Mouse (Mus musculus): ENCODE data around the gene Inf2.

Gene Inf2

DNA sequence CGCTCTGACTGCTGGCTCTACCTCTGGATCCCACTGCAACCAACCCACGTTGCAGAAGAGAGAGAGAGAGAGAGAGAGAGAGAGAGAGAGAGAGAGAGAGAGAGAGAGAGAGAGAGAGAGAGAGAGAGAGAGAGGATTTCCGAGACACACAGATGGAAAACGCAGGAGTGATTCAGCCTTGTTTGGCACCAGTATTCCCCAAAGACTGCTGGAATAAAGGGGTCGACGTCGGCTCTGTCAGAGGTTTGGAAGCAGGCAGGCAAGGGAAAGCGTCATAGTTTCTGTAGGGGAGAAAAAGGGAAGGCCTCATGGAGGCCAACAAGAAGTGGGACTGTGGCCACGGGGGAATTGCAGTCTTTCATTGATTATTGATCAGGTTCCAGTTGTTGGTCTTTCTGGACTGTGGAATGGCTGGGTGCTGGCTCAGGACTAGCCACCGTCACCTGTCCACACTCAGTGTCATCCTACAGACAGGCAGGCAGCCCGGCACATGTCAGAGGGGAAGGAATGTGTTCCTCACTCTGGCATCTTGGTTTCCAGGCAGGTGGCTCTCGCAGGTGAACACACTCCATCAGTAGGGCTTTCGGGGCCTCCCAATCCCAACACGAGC, 8.4 kb downstream of the Inf2 start:
- no peak for DNase-seq

DNA sequence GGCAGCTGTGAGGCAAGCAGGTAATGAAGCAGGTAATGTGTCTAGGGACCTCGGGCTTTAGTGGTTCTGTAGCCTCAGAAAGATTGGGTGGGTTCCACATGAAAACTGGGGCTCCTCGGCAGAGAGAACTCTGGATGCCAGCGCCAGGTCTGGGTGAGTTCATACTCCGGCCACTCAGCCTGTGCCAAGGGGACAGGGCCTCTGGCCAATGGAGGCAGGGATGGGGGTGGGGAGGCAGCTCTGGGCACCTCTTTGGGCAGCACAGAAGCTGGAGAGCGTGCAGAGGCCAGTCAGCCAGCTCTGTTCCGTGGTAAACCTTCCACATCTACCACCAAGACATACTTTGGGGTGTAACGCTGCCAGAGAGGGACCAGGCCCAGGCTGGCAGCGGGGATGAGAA, 9.0 kb downstream of the Inf2 start:
- DNase-seq, result no peak

DNA sequence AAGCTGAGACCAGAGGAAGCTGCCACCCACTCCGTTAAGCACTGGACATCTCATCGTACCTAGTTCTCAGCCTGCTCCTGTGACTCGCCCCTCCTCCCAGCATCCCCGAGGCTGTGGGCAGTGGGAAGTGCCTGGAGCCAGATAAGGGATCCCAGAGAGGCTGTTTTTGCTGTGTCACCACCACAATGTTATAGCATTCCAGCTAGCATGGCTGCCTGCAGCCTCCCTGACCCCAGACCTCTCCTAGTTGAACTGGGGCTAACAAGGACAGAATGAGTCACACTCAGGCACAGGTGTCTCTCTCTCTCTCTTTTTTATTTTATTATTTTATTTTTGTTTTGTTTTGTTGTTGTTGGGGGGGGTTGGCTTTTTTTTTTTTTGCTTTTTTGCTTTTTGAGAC, 10.6 kb downstream of the Inf2 start:
- DNase-seq, result no peak

DNA sequence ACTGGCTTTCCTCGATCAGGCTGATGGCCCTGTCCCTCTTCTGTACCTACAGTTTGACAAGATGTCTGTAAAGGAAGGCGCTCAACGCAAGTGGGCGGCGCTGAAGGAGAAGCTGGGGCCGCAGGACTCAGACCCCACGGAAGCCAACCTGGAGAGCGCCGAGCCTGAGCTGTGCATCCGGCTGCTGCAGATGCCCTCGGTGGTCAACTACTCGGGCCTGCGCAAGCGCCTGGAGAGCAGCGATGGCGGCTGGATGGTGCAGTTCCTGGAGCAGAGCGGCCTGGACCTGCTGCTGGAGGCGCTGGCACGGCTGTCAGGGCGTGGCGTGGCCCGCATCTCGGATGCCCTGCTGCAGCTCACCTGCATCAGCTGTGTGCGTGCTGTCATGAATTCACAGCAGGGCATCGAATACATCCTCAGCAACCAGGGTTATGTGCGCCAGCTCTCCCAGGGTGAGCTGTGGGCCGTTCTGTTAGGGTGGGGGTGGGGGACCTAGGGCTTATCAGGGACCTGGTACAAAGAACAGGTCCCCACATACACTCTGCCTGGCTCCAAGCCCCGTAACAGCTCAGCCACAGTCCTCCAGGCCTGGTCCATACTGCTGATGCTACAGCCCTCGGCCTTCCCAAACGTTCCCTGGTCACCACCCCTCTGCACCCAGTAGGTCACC, 11.5 kb downstream of the Inf2 start:
- no peak for DNase-seq

DNA sequence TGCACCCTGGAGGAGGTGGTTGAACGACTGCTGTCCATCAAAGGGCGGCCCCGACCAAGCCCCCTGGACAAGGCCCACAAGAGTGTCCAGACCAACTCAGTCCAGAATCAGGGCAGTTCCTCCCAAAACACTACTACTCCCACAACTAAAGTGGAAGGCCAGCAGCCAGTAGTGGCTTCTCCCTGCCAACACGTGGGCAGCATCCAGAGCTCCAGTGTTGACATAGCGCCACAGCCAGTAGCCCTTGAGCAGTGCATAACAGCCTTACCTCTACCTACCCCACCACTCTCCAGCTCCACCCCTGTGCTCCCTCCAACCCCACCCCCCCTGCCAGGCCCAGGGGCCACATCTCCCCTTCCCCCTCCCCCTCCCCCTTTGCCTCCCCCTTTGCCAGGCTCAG, 15.4 kb downstream of the Inf2 start:
- DNase-seq, result no peak

DNA sequence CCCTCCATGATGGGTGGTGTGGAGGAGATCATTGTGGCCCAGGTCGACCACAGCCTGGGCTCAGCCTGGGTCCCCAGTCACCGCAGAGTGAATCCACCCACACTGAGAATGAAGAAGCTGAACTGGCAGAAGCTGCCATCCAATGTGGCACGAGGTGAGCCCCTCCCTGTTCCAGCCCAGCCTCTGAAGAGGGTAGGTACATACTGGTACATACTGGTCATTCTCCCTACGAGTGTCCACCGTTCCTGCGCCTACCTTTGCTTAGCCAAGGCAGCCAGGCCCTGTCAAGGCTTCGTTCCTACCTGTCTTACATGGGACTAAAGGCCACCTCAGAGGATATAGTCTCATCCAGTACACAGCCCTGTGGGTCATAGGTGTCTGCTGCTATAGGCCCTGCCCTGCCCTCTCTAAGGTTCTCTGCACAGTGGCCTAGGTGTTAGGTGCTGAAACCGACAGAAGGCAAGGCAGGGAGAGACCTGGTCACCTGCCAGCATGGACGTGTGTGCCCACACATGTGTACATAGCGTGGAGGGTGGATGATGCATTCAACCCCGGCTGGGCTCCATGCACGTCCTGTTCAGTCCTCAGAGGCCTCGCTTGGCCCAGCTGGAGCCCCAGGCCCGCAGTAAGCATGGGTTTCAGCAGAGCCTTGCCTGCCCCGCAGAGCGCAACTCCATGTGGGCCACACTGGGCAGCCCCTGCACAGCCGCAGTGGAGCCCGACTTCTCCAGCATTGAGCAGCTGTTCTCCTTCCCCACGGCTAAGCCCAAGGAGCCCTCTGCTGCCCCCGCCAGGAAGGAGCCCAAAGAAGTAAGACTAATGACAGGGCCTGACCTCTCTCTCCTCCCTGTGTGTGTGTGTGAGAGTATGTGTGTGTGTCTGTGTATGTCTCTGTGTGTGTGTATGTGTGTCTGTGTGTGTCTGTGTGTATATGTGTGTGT, 16.4 kb downstream of the Inf2 start:
- DNase-seq, result peak; percentile 47

DNA sequence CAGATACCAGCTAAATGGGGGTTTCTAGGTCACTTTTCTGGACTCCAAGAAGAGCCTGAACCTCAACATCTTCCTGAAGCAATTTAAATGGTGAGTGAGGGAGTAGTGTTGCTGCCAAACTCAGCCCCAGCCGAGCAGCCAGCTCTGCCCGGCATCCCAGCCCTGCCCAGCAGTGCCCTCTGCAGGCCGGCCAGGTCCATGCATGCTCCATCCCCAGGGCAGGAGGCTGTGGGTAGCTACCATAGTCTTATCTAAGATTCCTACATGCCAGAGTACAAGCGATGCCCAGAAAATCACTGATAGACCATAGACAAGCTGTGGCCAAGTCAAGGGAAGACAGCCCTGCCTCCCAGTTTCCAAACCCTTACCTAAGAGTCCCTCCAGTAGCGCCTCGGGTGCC, 17.2 kb downstream of the Inf2 start:
- peak; percentile 78 for DNase-seq

DNA sequence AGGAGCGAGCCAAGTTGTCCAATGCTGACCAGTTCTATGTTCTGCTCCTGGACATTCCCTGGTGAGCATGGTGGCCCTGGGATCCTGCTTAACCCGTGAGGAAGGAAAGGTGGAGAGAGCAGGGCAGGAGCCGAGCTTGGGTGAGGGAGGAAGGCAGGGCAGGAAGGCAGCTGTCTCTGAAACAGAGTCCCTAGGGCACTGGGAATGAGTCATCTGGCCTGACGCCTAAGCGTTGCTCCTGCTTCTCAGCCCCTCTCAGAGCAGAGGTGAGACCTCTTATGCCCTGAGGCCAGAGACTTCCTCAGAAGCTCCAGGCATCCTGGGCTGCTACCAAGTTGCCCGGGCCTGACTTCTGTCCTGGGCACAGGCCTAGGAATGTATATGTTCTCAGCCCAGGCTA, 18.4 kb downstream of the Inf2 start:
- no peak for DNase-seq

DNA sequence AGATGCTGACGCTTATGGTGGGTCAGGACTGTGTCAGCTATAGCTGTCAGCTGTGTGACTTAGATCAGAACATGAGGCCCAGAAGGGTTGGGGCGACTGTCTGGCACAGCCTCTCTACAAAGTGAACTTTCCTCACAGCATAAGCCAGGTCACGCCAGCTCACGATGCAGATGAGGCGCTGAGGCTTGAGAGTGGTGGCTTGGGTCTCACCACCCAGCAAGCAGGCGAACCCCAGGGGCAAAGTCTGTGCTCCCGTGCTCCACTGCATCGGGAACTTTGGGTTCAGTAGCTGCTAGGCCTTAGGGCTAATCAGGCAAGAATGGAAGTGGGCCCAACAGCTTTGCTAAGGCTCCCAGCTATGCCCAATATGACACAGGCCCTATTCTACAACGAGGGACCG, 20.4 kb downstream of the Inf2 start:
- no peak for DNase-seq

DNA sequence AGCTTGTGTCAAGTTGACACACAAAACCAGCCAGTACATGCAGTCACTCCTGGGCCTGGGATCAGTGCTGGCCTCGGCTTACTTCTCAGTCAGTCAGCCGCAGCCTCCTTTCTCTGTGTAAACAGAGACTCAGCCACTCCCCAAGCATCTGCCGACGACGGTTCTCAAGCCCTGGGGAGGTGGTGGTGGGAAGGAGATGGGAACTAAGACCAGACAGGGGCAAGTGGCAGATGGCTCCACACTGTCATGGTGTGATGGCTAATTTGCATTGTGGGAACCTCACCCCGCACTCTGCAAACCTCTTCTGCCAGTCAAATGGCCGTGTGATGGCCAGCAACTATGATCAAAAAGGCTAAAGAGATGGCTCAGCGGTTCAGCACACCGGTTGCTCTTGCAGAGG, 28.1 kb downstream of the Inf2 start:
- DNase-seq, result no peak

DNA sequence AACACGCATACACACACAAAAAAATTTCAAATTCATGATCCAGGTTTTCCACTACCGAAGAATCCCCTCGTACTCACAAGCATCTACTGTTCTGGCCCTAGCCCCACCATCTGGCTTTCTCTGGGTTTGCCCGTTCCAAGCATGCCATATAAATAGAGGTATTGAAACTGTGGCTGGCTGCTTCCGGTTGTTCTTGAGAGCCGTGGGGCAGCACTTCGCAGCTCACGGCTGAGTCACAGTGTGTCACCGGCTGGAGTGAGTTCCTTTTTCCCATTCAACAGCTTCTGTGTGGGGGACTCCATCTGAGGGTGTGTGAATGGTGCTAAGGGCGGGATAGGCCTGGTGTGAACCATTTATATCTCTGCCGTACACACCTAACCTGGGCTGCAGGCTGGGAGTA, 28.6 kb downstream of the Inf2 start:
- peak; percentile 38 for DNase-seq

DNA sequence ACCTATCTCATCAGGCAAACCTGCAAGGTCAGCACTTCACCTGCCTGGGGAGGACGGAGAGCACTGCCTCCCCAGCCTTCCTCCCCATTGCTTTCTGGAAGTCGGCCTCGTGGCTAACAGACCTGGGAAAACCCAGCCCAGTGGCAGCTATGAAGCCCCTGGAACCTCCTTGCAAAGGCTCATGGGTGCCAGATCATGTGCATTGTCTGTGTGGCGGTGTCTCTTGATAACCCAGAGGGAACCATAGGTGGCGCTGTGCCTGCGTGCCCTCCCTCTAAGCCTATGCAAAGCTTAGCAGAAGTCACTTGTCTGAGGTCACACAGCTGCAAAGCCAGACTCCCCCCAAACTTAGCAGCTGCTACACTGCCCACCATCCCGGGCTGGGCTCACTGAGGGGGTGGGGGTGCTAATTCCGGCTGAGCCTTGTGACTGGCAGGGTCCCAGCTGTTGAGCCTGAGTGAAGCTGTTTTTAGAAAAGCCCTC, 29.4 kb downstream of the Inf2 start:
- DNase-seq, result peak; percentile 87

DNA sequence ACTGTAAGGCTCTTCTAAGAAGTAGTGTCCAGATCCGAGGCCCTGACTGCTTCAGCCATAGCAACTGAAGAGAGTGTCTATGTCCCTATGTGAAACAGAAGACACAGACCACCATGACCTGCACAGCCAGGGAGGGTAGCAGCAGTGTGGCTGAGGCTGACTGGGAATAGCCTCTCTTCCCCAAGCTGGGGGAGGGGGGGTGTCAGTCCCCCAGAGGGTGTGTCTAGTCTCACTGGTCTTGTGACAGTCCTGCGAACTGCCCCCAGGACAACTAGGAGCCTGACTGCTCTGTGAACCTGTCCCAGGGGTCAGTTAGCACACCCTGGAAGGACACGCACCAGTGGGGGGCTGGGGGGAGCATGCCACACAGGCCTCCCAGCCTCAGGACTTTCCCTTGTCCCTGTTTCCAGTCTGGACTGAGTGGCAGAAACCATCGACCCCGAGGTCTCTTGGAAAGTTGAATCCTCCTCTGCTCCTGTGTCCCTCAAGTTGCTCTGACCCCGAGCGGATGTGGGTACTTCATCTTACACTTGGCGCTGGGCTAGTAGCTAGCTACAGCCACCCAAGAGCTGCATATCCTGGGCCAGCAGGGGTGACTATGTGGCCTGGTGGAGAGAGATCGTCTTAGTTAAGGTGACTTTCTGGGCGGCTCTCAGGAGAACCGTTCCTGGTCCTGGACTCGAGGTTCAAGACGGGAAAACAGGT, 30.5 kb downstream of the Inf2 start:
- DNase-seq, result peak; percentile 21

DNA sequence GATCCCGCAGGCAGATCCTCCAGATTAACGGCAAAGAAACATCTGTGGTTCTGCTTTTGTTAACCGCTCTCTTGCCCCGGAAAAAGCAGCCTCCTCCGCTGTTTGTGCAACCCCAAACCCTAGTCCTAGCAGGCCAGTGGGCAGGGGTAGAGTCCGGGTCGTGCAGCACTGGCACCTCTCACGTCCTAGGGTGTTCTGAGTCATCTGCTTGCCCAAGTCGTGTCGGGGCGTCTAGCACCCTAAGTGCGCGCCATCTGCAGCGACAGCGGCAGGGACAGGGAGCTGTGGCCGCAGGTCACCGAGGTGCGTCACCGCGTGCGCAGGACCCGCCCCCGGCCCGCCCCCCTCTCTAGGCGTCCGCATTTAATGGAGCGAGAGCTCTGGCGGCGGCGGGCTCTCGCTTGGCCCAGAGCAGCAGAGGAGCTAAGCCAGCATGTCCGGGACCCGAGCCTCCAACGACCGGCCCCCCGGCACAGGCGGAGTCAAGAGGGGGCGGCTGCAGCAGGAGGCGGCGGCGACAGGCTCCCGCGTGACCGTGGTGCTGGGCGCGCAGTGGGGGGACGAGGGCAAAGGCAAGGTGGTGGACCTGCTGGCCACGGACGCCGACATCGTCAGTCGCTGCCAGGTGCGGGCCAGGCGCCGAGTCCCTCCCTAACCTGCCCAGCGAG, 31.2 kb downstream of the Inf2 start, which contains the start of gene Adssl1:
Gene Adssl1 (plus strand): TSS at position 360 of the 668 bp plus-strand sequence.
- peak; percentile 60 for DNase-seq

DNA sequence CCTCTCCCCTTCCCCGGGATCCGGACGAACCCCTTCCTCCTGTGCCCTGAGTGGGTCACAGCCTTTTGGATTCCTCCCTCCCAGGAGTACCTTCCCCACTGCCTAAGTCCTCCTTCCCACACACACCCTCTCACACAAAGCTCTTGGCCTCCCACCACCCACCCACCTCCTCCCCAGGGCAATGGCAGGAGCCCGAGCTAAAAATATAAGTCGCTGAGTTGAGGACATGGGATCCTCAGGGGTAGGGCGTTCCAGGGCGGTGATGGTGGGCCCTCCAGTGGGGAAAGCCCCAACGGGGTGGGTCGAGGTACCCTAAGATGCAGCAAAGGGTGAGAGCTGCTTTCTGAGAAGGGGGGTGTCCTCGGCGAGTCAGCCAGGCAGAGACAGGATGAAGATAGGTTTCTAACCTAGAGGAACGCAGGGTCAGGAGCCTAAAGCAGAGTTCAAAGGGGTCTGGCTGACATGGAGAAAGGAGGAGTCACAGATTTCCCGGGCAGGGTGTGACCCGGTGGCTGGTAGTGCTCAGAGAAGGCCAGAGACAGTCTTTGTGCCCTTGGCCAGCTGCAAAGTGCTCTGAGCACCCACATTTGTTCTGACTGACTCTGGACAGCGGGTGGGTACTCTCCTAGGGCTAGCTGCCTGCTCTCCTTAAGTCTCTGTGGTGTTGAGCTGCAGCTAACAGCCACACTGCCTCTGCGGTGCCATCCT, 31.9 kb downstream of the Inf2 start:
- DNase-seq, result peak; percentile 37

DNA sequence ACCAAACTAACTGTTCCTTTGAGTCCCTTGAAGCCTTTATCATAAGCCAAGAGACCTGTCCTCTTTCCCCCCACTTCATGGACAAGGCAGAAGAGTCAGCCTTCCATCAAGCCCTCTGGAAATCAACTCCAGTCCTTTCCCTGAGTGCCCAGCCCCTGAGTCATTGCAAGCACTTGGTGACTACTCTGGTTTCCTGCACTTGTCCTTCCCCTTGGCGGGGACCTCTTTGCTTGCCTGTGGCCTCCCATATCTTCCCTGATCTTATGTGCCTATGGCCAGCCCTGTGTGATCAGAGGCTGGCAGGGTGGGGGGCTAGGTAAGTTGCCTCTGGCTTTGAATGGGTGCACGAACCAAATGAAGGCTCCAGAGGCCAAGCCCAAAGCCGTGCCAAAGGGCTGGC, 33.3 kb downstream of the Inf2 start:
- no peak for DNase-seq

DNA sequence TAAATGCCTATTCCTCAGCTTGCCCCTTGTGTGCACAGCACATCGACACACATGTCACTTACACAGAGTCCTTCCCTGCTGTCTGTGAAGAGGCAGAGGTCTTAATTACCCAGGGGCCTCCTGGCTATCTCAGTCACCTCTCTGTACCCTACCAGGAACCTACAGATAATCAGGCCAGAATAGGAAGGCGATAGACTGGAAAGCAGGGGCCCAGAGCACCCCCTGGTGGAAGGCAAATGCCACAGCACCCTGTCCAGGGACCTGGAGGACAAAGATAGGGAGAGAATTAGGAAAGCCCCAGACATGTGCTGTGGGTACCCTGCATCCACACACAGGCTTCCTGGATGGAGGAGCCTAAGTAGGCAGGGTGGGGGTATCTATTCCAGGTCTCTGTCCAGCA, 35.2 kb downstream of the Inf2 start:
- peak; percentile 64 for DNase-seq

DNA sequence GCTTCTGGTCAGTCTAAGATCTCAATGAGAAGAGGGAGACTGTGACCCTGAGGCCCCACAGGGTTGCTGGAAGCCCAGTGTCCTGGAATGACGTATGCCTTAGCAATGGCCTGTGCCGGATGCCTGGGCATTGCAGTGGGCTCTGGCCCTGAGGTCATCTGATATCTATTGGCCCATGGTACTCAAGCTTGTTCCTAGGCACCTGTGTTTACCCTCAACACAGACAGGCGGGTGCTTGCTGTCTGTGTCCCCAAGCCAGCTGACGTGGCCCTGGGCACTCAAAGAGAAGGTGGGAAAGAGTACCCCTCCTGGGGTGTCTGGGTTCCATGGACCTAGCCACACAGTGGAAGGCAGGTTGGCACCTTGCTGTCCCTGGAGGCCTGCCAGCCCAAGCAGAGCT, 37.1 kb downstream of the Inf2 start:
- DNase-seq, result no peak

DNA sequence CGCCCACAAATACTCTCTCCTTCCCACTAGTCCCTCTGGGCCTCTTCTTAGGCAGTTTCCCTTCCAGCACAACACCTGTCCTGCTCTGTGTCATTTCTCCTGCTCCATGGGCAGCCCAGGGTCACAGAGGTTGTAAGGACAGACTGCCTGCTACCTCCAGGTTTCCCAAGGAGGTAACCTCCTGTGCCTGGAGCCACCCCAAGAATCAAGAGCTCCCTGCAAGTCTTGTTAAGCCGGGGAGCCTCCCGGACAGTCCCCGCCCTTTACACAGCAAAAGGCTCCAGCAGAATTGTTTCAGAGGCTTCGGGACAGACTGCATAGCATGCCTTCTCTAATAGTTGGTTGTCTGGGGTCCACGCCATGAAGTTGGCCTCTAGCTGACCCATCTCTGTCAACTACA, 37.9 kb downstream of the Inf2 start:
- DNase-seq, result no peak

DNA sequence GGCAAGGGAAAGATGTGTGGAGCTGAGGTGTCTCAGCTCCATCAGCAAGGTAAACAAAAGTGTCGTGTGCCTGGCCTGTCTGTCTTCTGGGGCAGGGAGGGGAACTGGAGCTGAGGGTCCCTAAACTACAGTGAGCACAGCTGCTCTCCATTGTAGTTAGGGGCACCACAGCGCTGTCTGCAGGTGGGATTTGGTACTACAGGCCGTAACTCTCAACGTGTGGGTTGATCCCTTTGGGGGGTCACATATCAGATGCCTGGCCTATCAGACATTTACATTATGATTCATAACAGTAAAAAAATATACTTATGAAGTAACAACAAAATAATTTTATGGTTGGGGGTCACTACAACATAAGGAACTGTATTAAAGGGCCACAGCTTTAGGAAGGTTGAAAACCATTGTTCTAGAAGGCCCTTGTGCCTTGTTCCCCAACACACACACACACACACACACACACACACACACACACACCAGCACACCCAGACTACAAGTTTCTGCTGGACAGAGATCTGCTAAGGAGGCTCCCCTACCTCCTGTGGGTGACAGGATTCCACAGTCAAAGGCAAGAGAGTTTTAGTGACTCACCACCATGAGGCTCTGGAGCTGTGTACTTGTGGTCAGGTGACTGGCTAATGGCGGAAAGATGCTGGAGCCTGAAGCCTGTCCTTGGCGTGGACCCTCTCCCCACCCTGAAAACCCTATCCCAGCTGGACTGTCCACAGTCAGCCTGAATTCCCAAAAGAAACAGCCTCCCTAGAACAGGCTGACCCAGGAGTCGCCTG, 38.7 kb downstream of the Inf2 start:
- peak; percentile 34 for DNase-seq

DNA sequence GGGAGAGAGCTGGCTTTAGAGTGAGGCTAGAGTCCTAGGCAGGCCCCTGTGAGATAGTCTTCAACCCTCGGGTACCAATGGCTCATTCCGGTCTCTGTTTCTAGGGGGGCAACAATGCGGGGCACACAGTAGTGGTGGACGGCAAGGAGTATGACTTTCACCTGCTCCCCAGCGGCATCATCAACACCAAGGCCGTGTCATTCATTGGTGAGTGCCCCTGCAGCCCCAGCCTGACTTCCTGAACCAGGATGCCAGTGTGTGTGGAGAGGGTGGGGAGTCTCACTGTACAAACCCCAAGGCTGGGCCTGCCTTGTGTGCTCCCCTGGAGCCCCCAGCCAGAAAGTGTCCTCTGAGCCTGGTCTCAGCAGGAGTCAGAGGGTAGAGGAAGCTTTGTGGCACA, 39.6 kb downstream of the Inf2 start:
- peak; percentile 18 for DNase-seq

All from thymus, postnatal 25 days (tissue).